Mouse (Mus musculus) MEL (cell line): ENCODE measurements around the gene Nomo1. TPM values are rescaled to one million over a fixed set of nuclear protein-coding genes. Genes with fewer than 3 reads are reported as not detected.

Experiments
- DNase-seq: peaks from one replicate; pipeline ENCODE4 v3.0.0; 2011; ENCODE audit warnings: low read depth, low spot score
- H3K27ac ChIP-seq: 2 replicates; pipeline ENCODE4 v1.5.1; 2012; ENCODE audit warnings: low read depth, mild to moderate bottlenecking, control low read depth, low read length, moderate library complexity; ENCODE audit not compliant: control insufficient read depth
- H3K27me3 ChIP-seq, 2 experiments: fragments of 150-350 bp in 1 of 2; sonication (generic) in 1 of 2; 2 replicates each; pipeline ENCODE4 v1.6.1; 2012; ENCODE audit warnings: low read length in 2 of 2, mild to moderate bottlenecking in 2 of 2, improper control_type of control experiment in 1 of 2, moderate library complexity in 1 of 2; ENCODE audit not compliant: insufficient read depth in 2 of 2, control insufficient read depth in 1 of 2
- H3K36me3 ChIP-seq, 2 experiments: 2 replicates each; pipeline ENCODE4 v1.6.1; 2012 to 2014; ENCODE audit warnings: low read length in 2 of 2, improper control_type of control experiment in 1 of 2, inconsistent platforms in 1 of 2, mild to moderate bottlenecking in 1 of 2; ENCODE audit not compliant: insufficient read depth in 2 of 2, control insufficient read depth in 1 of 2
- H3K4me1 ChIP-seq, 2 experiments: fragments of 150-350 bp in 1 of 2; sonication (generic) in 1 of 2; 2 replicates each; pipeline ENCODE4 v1.6.1; 2012; ENCODE audit warnings: low read length in 2 of 2, improper control_type of control experiment in 1 of 2, mild to moderate bottlenecking in 1 of 2; ENCODE audit not compliant: insufficient read depth in 2 of 2, control insufficient read depth in 1 of 2
- H3K4me3 ChIP-seq, 2 experiments: fragments of 150-350 bp in 1 of 2; sonication (generic) in 1 of 2; 2 replicates each; pipeline ENCODE4 v1.5.1; 2012; ENCODE audit warnings: low read depth in 2 of 2, low read length in 2 of 2, mild to moderate bottlenecking in 2 of 2, moderate library complexity in 2 of 2, control low read depth in 1 of 2, improper control_type of control experiment in 1 of 2; ENCODE audit not compliant: control insufficient read depth in 1 of 2, insufficient read depth in 1 of 2
- H3K79me2 ChIP-seq: 2 replicates; pipeline ENCODE4 v1.6.1; 2012; ENCODE audit warnings: mild to moderate bottlenecking, low read length, moderate library complexity; ENCODE audit not compliant: control insufficient read depth, poor library complexity, insufficient read depth
- H3K9ac ChIP-seq: 2 replicates; pipeline ENCODE4 v1.6.1; 2012; ENCODE audit warnings: low read depth, mild to moderate bottlenecking, control low read depth, low read length, moderate library complexity; ENCODE audit not compliant: control insufficient read depth, poor library complexity, severe bottlenecking
- H3K9me3 ChIP-seq: fragments of 150-350 bp; sonication (generic); replicated peaks from 2 replicates; pipeline ENCODE4 v1.6.1; 2012; ENCODE audit warnings: mild to moderate bottlenecking, low read length, improper control_type of control experiment, moderate library complexity; ENCODE audit not compliant: insufficient read depth
- BHLHE40 ChIP-seq: IDR thresholded peaks from 2 replicates; pipeline ENCODE4 v1.6.1; 2012; ENCODE audit warnings: low read depth, mild to moderate bottlenecking, inconsistent platforms, low read length, improper control_type of control experiment, borderline replicate concordance
- CHD1 ChIP-seq: IDR thresholded peaks from 2 replicates; pipeline ENCODE4 v1.6.1; 2012; ENCODE audit warnings: low read depth, mild to moderate bottlenecking, inconsistent platforms, low read length, improper control_type of control experiment
- CHD2 ChIP-seq: IDR thresholded peaks from 2 replicates; pipeline ENCODE4 v1.6.1; 2011; ENCODE audit warnings: low read length, improper control_type of control experiment
- ELF1 ChIP-seq: IDR thresholded peaks from 2 replicates; pipeline ENCODE4 v1.6.1; 2014; ENCODE audit warnings: low read depth, mild to moderate bottlenecking, inconsistent platforms, low read length, improper control_type of control experiment, moderate library complexity
- GATA1 ChIP-seq: IDR thresholded peaks from 2 replicates; pipeline ENCODE4 v1.6.1; 2011; ENCODE audit warnings: low read depth, low read length, improper control_type of control experiment
- HCFC1 ChIP-seq: IDR thresholded peaks from 2 replicates; pipeline ENCODE4 v1.6.1; 2012; ENCODE audit warnings: low read depth, mild to moderate bottlenecking, inconsistent platforms, low read length, improper control_type of control experiment, moderate library complexity
- MAFK ChIP-seq: IDR thresholded peaks from 2 replicates; pipeline ENCODE4 v1.6.1; 2011; ENCODE audit warnings: low read depth, mild to moderate bottlenecking, low read length, improper control_type of control experiment, borderline replicate concordance
- MAX ChIP-seq: IDR thresholded peaks from 2 replicates; pipeline ENCODE4 v1.6.1; 2011; ENCODE audit warnings: low read length, improper control_type of control experiment
- MAZ ChIP-seq: IDR thresholded peaks from 2 replicates; pipeline ENCODE4 v1.6.1; 2012; ENCODE audit warnings: low read depth, mild to moderate bottlenecking, inconsistent platforms, low read length, improper control_type of control experiment
- MEF2A ChIP-seq: IDR thresholded peaks from 2 replicates; pipeline ENCODE4 v1.6.1; 2014; ENCODE audit warnings: low read depth, mild to moderate bottlenecking, inconsistent platforms, low read length, improper control_type of control experiment; ENCODE audit not compliant: poor library complexity, insufficient replicate concordance, severe bottlenecking; ENCODE audit errors: extremely low read depth
- MXI1 ChIP-seq: IDR thresholded peaks from 2 replicates; pipeline ENCODE4 v1.6.1; 2011; ENCODE audit warnings: mild to moderate bottlenecking, low read depth, low read length, improper control_type of control experiment
- MYB ChIP-seq: IDR thresholded peaks from 2 replicates; pipeline ENCODE4 v1.6.1; 2011; ENCODE audit warnings: mild to moderate bottlenecking, low read depth, low read length, improper control_type of control experiment
- MYC ChIP-seq: IDR thresholded peaks from 2 replicates; pipeline ENCODE4 v1.6.1; 2011; ENCODE audit warnings: low read depth, mild to moderate bottlenecking, low read length, improper control_type of control experiment, moderate library complexity
- NELFE ChIP-seq: IDR thresholded peaks from 2 replicates; pipeline ENCODE4 v1.6.1; 2011; ENCODE audit warnings: low read depth, low read length, improper control_type of control experiment
- POLR2A ChIP-seq, 2 experiments: IDR thresholded peaks; 2 replicates each; pipeline ENCODE4 v1.6.1; 2011 to 2012; ENCODE audit warnings: low read length in 2 of 2, mild to moderate bottlenecking in 2 of 2, control low read depth in 1 of 2, improper control_type of control experiment in 1 of 2, low read depth in 1 of 2, moderate library complexity in 1 of 2; ENCODE audit not compliant: control insufficient read depth in 1 of 2, insufficient read depth in 1 of 2, poor library complexity in 1 of 2
- POLR2AphosphoS2 ChIP-seq: IDR thresholded peaks from 2 replicates; pipeline ENCODE4 v1.6.1; 2011; ENCODE audit warnings: low read length, improper control_type of control experiment
- POLR2AphosphoS5 ChIP-seq: IDR thresholded peaks from 2 replicates; pipeline ENCODE4 v1.6.1; 2012; ENCODE audit warnings: low read depth, borderline replicate concordance, mild to moderate bottlenecking, inconsistent platforms, low read length, moderate library complexity, mixed read lengths
- RCOR1 ChIP-seq: IDR thresholded peaks from 2 replicates; pipeline ENCODE4 v1.6.1; 2012; ENCODE audit warnings: low read depth, mild to moderate bottlenecking, inconsistent platforms, low read length, improper control_type of control experiment
- TAL1 ChIP-seq: IDR thresholded peaks from 2 replicates; pipeline ENCODE4 v1.6.1; 2012; ENCODE audit warnings: mild to moderate bottlenecking, inconsistent platforms, low read length, moderate library complexity, mixed read lengths
- TBP ChIP-seq: IDR thresholded peaks from 2 replicates; pipeline ENCODE4 v1.8.0; 2011; ENCODE audit warnings: low read depth, low read length, improper control_type of control experiment
- UBTF ChIP-seq: IDR thresholded peaks from 2 replicates; pipeline ENCODE4 v1.6.1; 2012; ENCODE audit warnings: low read depth, mild to moderate bottlenecking, inconsistent platforms, low read length, improper control_type of control experiment, moderate library complexity, borderline replicate concordance; ENCODE audit not compliant: insufficient read depth
- USF2 ChIP-seq, 2 experiments: IDR thresholded peaks; 2 replicates each; pipeline ENCODE4 v1.6.1; 2011 to 2012; ENCODE audit warnings: improper control_type of control experiment in 2 of 2, low read length in 2 of 2, borderline replicate concordance in 1 of 2, inconsistent platforms in 1 of 2, low read depth in 1 of 2, mild to moderate bottlenecking in 1 of 2; ENCODE audit not compliant: insufficient read depth in 1 of 2
- ZMIZ1 ChIP-seq: IDR thresholded peaks from 2 replicates; pipeline ENCODE4 v1.6.1; 2012; ENCODE audit warnings: low read depth, mild to moderate bottlenecking, inconsistent platforms, low read length, improper control_type of control experiment, moderate library complexity
- polyA plus RNA-seq, 2 experiments: library from polyadenylated mRNA; stranded (reverse) in 1 of 2; unstranded in 1 of 2; fragments of >175 nt in 1 of 2; fragments of >200 nt in 1 of 2; gene quantifications; 2 replicates each; pipeline versions ENCODE4 v1.2.1 to v1.2.4; 2012; ENCODE audit warnings: low replicate concordance in 2 of 2, low read depth in 1 of 2; ENCODE audit not compliant: insufficient read length in 2 of 2, insufficient read depth in 1 of 2, missing spikeins in 1 of 2
- total RNA-seq: library from RNA; depleted of rRNA; stranded (reverse); fragments of 300-350 nt; gene quantifications from 2 replicates; pipeline ENCODE4 v1.2.3, GENCODE M21; 2012

The Nomo1 gene
- total and polyA plus RNA-seq, 3 experiments = 195 to 1,239 (median 197) TPM

- TF ChIP-seq NELFE = no peak
These were observed 2.4 kb upstream of the Nomo1 start (continued) for GRCm38 (mm10) chr7:46031075-46031474.

- Histone ChIP-seq H3K4me1 (peaks cover 5 to 20% of the 10 kb centered on the region in 2 experiments), H3K27me3 (no peaks in the 10 kb centered on the region), H3K9ac (peak overlapping the region; percentile 96), H3K27ac (peak overlapping the region; percentile 84), H3K79me2 (peaks cover 24% of the 10 kb centered on the region), H3K9me3 (no peaks in the 10 kb centered on the region), H3K36me3 (peaks cover 0 to 15% of the 10 kb centered on the region in 2 experiments; a peak in 3 of 4 replicates), H3K4me3 (peak overlapping the region; percentile 77 to 90)
- DNase-seq = peak; percentile 55
- 0 out of 2 replicates have a peak, but pooled peaks have one; percentile 10 for TF ChIP-seq MYC
- TF ChIP-seq MYB = no peak
- TF ChIP-seq MAZ = no peak
- no peak for TF ChIP-seq CHD1
- TF ChIP-seq ELF1 = no peak
- TF ChIP-seq CHD2 = no peak
- no peak for TF ChIP-seq GATA1
- TF ChIP-seq NELFE = no peak
- TF ChIP-seq ZMIZ1 = no peak
- peak; percentile 48; the same call in 1 of the 2 replicates for TF ChIP-seq POLR2AphosphoS5
- no peak for TF ChIP-seq USF2 (IDR thresholded peaks at IDR 0.05; ENCODE audit: borderline replicate concordance in 1 of 2, insufficient read depth in 1 of 2, low read depth in 1 of 2, low read length in 2 of 2)
- peak; percentile 52 for TF ChIP-seq TAL1
- TF ChIP-seq MAFK = no peak
- TF ChIP-seq POLR2AphosphoS2 = peak; percentile 18; the same call in 1 of the 2 replicates
- peak; percentile 34; the same call in 1 of the 2 replicates for TF ChIP-seq BHLHE40
- TF ChIP-seq UBTF = 0 out of 2 replicates have a peak, but pooled peaks have one; percentile 23
- no peak for TF ChIP-seq HCFC1
- TF ChIP-seq MXI1 = peak; percentile 46; the same call in 1 of the 2 replicates
- TF ChIP-seq MEF2A = no peak
- no peak for TF ChIP-seq TBP
- no peak; a peak in 1 of 4 replicates for TF ChIP-seq POLR2A (IDR thresholded peaks at IDR 0.05; ENCODE audit: control insufficient read depth in 1 of 2, insufficient read depth in 1 of 2, low read depth in 1 of 2, low read length in 2 of 2, poor library complexity in 1 of 2)
- TF ChIP-seq RCOR1 = no peak
- TF ChIP-seq MAX = peak; percentile 82; the same call in 1 of the 2 replicates
These were observed 406 bp downstream of the Nomo1 start for GRCm38 (mm10) chr7:46033870-46034337.
